Mouse (Mus musculus) cerebellum, adult 9-11 months (tissue): ENCODE measurements around the gene Gm20388.

Source experiments
- DNase-seq: peaks from one replicate; pipeline ENCODE4 v3.0.0; 2022

The Gm20388 gene

GRCm38 (mm10) chr8:120970346-120970745 is 1059.7 kb downstream of the Gm20388 start:
- no peak for DNase-seq

GRCm38 (mm10) chr8:120971691-120972469 is 1061.2 kb downstream of the Gm20388 start:
- DNase-seq: no peak

- no peak for DNase-seq
Measured at GRCm38 (mm10) chr8:120973046-120973445, 1062.4 kb downstream of the Gm20388 start.

- no peak for DNase-seq
Measured at GRCm38 (mm10) chr8:120977131-120977530, 1066.5 kb downstream of the Gm20388 start.

- no peak for DNase-seq
Measured at GRCm38 (mm10) chr8:120979210-120979609, 1068.6 kb downstream of the Gm20388 start.

GRCm38 (mm10) chr8:120980948-120981347 is 1070.3 kb downstream of the Gm20388 start:
- no peak for DNase-seq

- DNase-seq: no peak
Measured at GRCm38 (mm10) chr8:120984888-120985287, 1074.2 kb downstream of the Gm20388 start.

GRCm38 (mm10) chr8:120986022-120986421 is 1075.4 kb downstream of the Gm20388 start:
- no peak for DNase-seq

- DNase-seq: no peak
Measured at GRCm38 (mm10) chr8:120993738-120994137, 1083.1 kb downstream of the Gm20388 start.

GRCm38 (mm10) chr8:120995424-120995823 is 1084.8 kb downstream of the Gm20388 start:
- no peak for DNase-seq

GRCm38 (mm10) chr8:120996905-120997581 is 1086.4 kb downstream of the Gm20388 start:
- no peak for DNase-seq

GRCm38 (mm10) chr8:120997926-120998325 is 1087.3 kb downstream of the Gm20388 start:
- DNase-seq: no peak

- DNase-seq: no peak
Measured at GRCm38 (mm10) chr8:120998966-120999365, 1088.3 kb downstream of the Gm20388 start.

GRCm38 (mm10) chr8:121001951-121002350 is 1091.3 kb downstream of the Gm20388 start:
- DNase-seq: no peak

- no peak for DNase-seq
Measured at GRCm38 (mm10) chr8:121002871-121003539, 1092.4 kb downstream of the Gm20388 start.

- DNase-seq: no peak
Measured at GRCm38 (mm10) chr8:121003639-121004038, 1093.0 kb downstream of the Gm20388 start.

- no peak for DNase-seq
Measured at GRCm38 (mm10) chr8:121013318-121013717, 1102.7 kb downstream of the Gm20388 start.

- no peak for DNase-seq
Measured at GRCm38 (mm10) chr8:121016621-121017020, 1106.0 kb downstream of the Gm20388 start.

GRCm38 (mm10) chr8:121018236-121018635 is 1107.6 kb downstream of the Gm20388 start:
- no peak for DNase-seq

- DNase-seq: no peak
Measured at GRCm38 (mm10) chr8:121021488-121021887, 1110.8 kb downstream of the Gm20388 start.

- no peak for DNase-seq
Measured at GRCm38 (mm10) chr8:121023003-121023402, 1112.4 kb downstream of the Gm20388 start.

GRCm38 (mm10) chr8:121023736-121024135 is 1113.1 kb downstream of the Gm20388 start:
- DNase-seq: no peak

GRCm38 (mm10) chr8:121025486-121025885 is 1114.8 kb downstream of the Gm20388 start:
- DNase-seq: no peak

- no peak for DNase-seq
Measured at GRCm38 (mm10) chr8:121027787-121028186, 1117.1 kb downstream of the Gm20388 start.
